Mouse (Mus musculus): ENCODE data around the gene Cherp.

The Cherp gene

DNA sequence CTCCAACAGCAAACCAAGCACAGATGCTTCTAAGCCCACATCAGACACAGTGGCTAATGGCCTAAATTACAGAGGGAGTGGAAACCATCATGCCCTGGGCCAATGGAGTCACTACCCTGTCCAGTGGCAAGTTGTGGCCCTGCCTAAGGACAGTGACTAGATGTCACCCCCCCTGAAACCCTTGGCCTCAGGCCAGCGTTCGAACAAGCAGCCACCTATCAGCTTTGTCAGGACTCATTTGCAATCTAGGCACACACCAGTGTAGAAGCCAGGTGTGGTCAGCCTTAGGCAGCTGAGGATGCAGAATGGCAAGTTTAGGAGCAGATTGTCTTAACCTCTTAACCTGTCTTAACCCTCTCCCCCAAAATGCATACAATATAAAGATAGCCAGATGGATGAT, 59.8 kb downstream of the Cherp start:
- in situ Hi-C loops (cut with MseI, MboI): no loop called here

DNA sequence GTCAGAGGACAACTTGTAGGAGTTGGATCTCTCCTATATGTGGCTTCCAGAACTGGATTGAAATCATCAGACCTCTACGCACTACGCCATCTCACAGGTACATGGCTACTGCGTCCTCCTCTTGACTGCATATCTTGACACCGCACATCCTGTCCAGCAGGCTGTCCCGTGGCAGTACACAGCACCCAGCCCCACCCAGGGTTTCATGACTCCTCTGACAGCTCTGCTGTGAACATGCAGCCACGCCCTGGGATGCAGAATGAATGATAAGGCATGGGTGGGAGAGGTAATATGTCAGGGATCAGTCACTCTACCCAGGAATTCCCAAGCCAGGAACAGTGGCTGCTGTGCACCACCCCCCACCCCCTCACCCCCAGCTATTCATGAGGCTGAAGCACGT, 61.2 kb downstream of the Cherp start:
- in situ Hi-C loops (cut with MseI, MboI): no loop called here

All from mouse trophoblast stem cell (cell line).